Mouse (Mus musculus) liver, embryonic 13.5 days (tissue): ENCODE results near the gene Atf3. TPM values are rescaled to one million over a fixed set of nuclear protein-coding genes. Genes with fewer than 3 reads are reported as not detected.

Source experiments
- ATAC-seq: fragments of 200-750 bp; cut with Nextera tagmentation; 2 replicates; pipeline ENCODE4 v1.8.0; 2017; ENCODE audit warnings: low read depth, mild to moderate bottlenecking, moderate number of reproducible peaks, moderate library complexity
- DNase-seq: peaks from one replicate; pipeline ENCODE4 v3.0.0; 2022
- H3K27ac ChIP-seq: fragments of 300-500 bp; sonication (generic); 2 replicates; pipeline ENCODE4 v1.5.1; 2015; ENCODE audit warnings: moderate library complexity, mild to moderate bottlenecking, inconsistent platforms
- H3K27me3 ChIP-seq: fragments of 300-500 bp; sonication (generic); 2 replicates; pipeline ENCODE4 v1.6.1; 2015; ENCODE audit warnings: mild to moderate bottlenecking, inconsistent platforms
- H3K36me3 ChIP-seq: fragments of 300-500 bp; sonication (generic); 2 replicates; pipeline ENCODE4 v1.6.1; 2015; ENCODE audit warnings: mild to moderate bottlenecking, inconsistent platforms
- H3K4me1 ChIP-seq: fragments of 300-500 bp; sonication (generic); replicated peaks from 2 replicates; pipeline ENCODE4 v1.6.1; 2015; ENCODE audit warnings: inconsistent platforms
- H3K4me2 ChIP-seq: fragments of 300-500 bp; sonication (generic); 2 replicates; pipeline ENCODE4 v1.6.1; 2015; ENCODE audit warnings: inconsistent platforms, mild to moderate bottlenecking, moderate library complexity
- H3K4me3 ChIP-seq: fragments of 300-500 bp; sonication (generic); replicated peaks from 2 replicates; pipeline ENCODE4 v1.5.1; 2015; ENCODE audit warnings: mild to moderate bottlenecking, inconsistent platforms
- H3K9ac ChIP-seq: fragments of 300-500 bp; sonication (generic); 2 replicates; pipeline ENCODE4 v1.6.1; 2015; ENCODE audit warnings: mild to moderate bottlenecking, inconsistent platforms
- H3K9me3 ChIP-seq: fragments of 300-500 bp; sonication (generic); replicated peaks from 2 replicates; pipeline ENCODE4 v1.6.1; 2016; ENCODE audit warnings: inconsistent platforms
- WGBS: fragments of 180-500 bp; shearing (Covaris S2); methylation state at CpG from one replicate; pipeline ENCODE4 v1.1.7; 2015; ENCODE audit not compliant: insufficient replicate concordance; 5-methylcytosine and 5-hydroxymethylcytosine counted together
- polyA plus RNA-seq: library from polyadenylated mRNA; unstranded; fragments of >200 nt; fragmentation: Nextera tagmentation; extraction: Ambion mirVana; gene quantifications from 2 replicates; pipeline ENCODE4 v1.2.1, GENCODE M21; 2015

Gene Atf3
- polyA plus RNA-seq, 1 experiment from 2014 or later, result 1.3 TPM

- no peak overlapping the region for H3K4me3 ChIP-seq
- WGBS, result 41% methylated on average over 1 of the region's 1 CpGs
- peaks cover 26% of the 10 kb centered on the region for H3K4me1 ChIP-seq
- DNase-seq, result no peak
- H3K36me3 ChIP-seq, result no peaks in the 10 kb centered on the region
- H3K9me3 ChIP-seq, result no peaks in the 10 kb centered on the region
- no peak overlapping the region for H3K9ac ChIP-seq
- peaks cover 4% of the 10 kb centered on the region; the same call in 1 of the 2 replicates for H3K27me3 ChIP-seq
- ATAC-seq, result no peak
- H3K4me2 ChIP-seq, result no peak overlapping the region
- H3K27ac ChIP-seq, result no peak overlapping the region
Measured at GRCm38 (mm10) chr1:191253636-191254035, 35.8 kb upstream of the Atf3 start.

- ATAC-seq, result peak; percentile 47
- Histone ChIP-seq H3K4me1 (0 out of 2 replicates have a peak, but pooled peaks cover 4% of the 10 kb centered on the region), H3K27me3 (no peaks in the 10 kb centered on the region), H3K4me3 (no peak overlapping the region), H3K36me3 (no peaks in the 10 kb centered on the region; the same call in 1 of the 2 replicates), H3K9me3 (no peaks in the 10 kb centered on the region), H3K9ac (no peak overlapping the region), H3K27ac (no peak overlapping the region), H3K4me2 (no peak overlapping the region)
- WGBS, result 31% methylated on average over 3 of the region's 3 CpGs
- DNase-seq, result no peak
Measured at GRCm38 (mm10) chr1:191249975-191250374, 32.1 kb upstream of the Atf3 start.

GRCm38 (mm10) chr1:191248423-191248822 is 30.6 kb upstream of the Atf3 start:
- Histone ChIP-seq H3K27me3 (no peaks in the 10 kb centered on the region), H3K4me2 (no peak overlapping the region), H3K36me3 (no peaks in the 10 kb centered on the region; the same call in 1 of the 2 replicates), H3K9me3 (no peaks in the 10 kb centered on the region), H3K27ac (no peak overlapping the region), H3K9ac (no peak overlapping the region), H3K4me3 (no peak overlapping the region), H3K4me1 (no peaks in the 10 kb centered on the region)
- DNase-seq (no peak), ATAC-seq (no peak)
- WGBS, result 38% methylated on average over 1 of the region's 1 CpGs

DNA sequence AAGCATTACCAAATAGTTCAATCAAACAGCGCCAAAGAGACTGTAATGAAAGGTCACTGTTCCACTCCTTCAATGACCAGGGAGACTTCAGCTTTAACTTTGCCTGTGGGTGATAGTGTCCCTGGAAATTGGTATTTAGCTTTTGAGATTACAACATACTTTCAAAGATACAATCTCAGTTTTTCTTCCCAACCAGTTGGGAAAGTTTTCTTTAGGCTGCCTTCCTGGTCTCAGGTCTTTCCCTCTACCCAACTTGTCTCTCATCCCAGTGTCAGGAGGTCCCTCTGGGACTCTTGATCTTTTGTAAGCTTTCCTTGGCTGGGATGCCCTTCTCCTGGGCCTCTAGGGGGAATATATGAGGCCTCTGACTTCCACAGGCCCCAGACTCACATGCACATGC is 29.7 kb upstream of the Atf3 start:
- Histone ChIP-seq H3K27me3 (no peaks in the 10 kb centered on the region), H3K36me3 (no peaks in the 10 kb centered on the region; the same call in 1 of the 2 replicates), H3K9me3 (no peaks in the 10 kb centered on the region), H3K9ac (no peak overlapping the region), H3K4me2 (no peak overlapping the region), H3K27ac (no peak overlapping the region), H3K4me1 (no peaks in the 10 kb centered on the region), H3K4me3 (no peak overlapping the region)
- no peak for DNase-seq
- 73% methylated on average over 1 of the region's 1 CpGs for WGBS
- ATAC-seq, result no peak

DNA sequence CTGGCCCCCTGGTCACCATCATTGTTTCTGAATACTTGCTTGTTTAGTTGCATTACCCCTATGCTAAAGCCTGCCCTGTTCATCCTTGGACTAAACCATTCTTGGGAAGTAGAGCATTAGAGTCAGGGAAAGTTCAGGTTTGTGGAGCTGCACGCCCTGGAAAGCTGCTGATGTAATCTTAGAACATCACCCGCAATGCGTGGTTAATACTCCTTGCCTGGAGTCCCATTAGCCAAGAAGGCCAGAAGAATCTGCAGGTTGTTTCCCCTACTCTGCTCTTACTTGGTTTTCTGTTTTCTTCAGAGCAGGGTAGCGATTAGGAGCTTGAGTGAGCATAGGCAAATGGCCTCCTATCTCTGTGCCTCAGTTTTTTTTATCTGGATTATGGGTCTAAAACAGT is 26.0 kb upstream of the Atf3 start:
- no peak overlapping the region for H3K4me2 ChIP-seq
- H3K9ac ChIP-seq, result no peak overlapping the region
- DNase-seq (no peak), ATAC-seq (no peak)
- H3K4me1 ChIP-seq, result no peaks in the 10 kb centered on the region
- H3K27me3 ChIP-seq, result no peaks in the 10 kb centered on the region
- no peaks in the 10 kb centered on the region for H3K9me3 ChIP-seq
- H3K27ac ChIP-seq, result no peak overlapping the region
- WGBS, result 82% methylated on average over 4 of the region's 4 CpGs
- H3K4me3 ChIP-seq, result no peak overlapping the region
- H3K36me3 ChIP-seq, result no peaks in the 10 kb centered on the region; the same call in 1 of the 2 replicates

DNA sequence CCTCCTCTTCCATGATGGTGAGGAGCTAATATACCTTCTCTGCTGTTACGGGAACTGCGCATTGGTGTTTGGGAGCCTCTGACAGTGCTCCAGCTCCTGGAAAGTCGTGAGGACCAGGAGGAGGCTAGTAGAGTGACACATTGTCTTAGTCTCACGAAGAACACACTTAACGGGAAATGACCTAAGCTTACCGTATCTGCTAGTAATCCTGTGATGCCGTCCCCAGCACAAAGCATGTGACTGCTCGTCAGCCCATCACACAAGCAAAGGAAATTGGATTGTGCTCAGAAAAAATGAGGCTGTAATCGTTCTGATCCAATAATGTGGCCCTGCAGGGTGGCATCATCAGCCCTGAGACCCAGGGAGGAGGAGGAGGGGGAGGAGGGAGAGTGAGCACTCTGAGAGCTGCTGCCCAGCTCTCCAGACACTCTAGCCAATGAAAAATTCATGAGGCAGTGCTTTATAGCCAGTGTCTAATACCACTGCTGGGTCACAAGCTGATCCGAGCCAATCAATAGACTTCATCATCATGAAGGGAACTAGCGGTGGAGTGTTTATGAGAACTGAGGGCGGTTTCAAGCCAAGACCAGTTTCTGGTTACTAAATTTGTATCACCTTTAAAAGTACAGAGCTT is 24.3 kb upstream of the Atf3 start:
- no peak for ATAC-seq
- Histone ChIP-seq H3K4me2 (no peak overlapping the region), H3K9me3 (no peaks in the 10 kb centered on the region), H3K36me3 (no peaks in the 10 kb centered on the region; the same call in 1 of the 2 replicates), H3K27ac (no peak overlapping the region), H3K4me3 (no peak overlapping the region), H3K4me1 (no peaks in the 10 kb centered on the region), H3K27me3 (no peaks in the 10 kb centered on the region), H3K9ac (no peak overlapping the region)
- no peak for DNase-seq
- 57% methylated on average over 12 of the region's 12 CpGs for WGBS

GRCm38 (mm10) chr1:191241574-191241973 is 23.7 kb upstream of the Atf3 start:
- no peaks in the 10 kb centered on the region for H3K9me3 ChIP-seq
- DNase-seq (no peak), ATAC-seq (no peak)
- H3K4me1 ChIP-seq, result no peaks in the 10 kb centered on the region
- no peak overlapping the region for H3K4me2 ChIP-seq
- H3K4me3 ChIP-seq, result no peak overlapping the region
- H3K27me3 ChIP-seq, result no peaks in the 10 kb centered on the region
- H3K36me3 ChIP-seq, result no peaks in the 10 kb centered on the region; the same call in 1 of the 2 replicates
- H3K9ac ChIP-seq, result no peak overlapping the region
- WGBS, result 60% methylated on average over 1 of the region's 1 CpGs
- no peak overlapping the region for H3K27ac ChIP-seq

- Histone ChIP-seq H3K4me3 (no peak overlapping the region), H3K36me3 (no peaks in the 10 kb centered on the region), H3K27me3 (no peaks in the 10 kb centered on the region; the same call in 1 of the 2 replicates), H3K27ac (no peak overlapping the region), H3K4me1 (0 out of 2 replicates have a peak, but pooled peaks cover 5% of the 10 kb centered on the region), H3K9me3 (no peaks in the 10 kb centered on the region), H3K9ac (no peak overlapping the region), H3K4me2 (no peak overlapping the region)
- DNase-seq (no peak), ATAC-seq (no peak)
- WGBS, result 61% methylated on average over 4 of the region's 4 CpGs
Measured at GRCm38 (mm10) chr1:191239602-191240001, 21.8 kb upstream of the Atf3 start.

DNA sequence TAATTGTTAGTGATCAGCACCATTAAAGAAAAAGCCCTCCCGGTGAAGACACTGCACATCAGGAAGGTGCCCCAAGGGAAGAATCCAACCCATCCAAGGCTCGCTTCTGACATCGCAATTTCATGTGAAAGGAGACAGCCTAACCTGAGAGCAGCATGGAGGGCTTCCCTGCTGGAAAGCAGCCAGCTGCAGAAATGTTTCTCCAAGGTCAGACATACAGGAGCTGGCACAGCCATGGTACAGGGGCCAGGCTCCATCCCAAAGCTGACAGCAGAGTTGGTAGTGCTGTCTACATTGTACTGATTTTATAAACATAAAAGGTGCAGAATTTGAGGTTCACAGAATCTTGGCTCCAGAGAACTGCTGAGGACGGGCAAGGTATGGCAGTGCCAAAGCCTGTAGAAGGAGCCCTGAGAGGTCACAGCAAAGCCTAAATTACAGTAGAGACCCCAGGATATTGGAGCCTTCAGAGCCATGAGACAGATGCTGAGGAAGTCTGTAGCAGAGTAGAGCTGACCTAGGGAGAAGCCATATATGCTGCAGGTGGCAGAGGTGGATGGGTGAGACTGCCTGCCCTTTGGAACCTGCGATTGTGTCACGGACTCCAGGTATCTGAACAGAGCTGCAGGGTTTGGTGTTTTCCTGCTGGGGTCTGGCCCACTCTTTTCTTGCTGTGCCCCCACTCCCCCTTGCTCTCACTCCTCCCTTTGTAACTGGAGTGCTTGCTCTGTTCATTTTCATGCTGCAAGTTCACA is 18.1 kb upstream of the Atf3 start:
- H3K4me3 ChIP-seq, result no peak overlapping the region
- no peak overlapping the region for H3K27ac ChIP-seq
- no peak overlapping the region for H3K4me2 ChIP-seq
- H3K4me1 ChIP-seq, result 0 out of 2 replicates have a peak, but pooled peaks cover 5% of the 10 kb centered on the region
- H3K9ac ChIP-seq, result no peak overlapping the region
- H3K9me3 ChIP-seq, result no peaks in the 10 kb centered on the region
- DNase-seq (no peak), ATAC-seq (no peak)
- WGBS, result 77% methylated on average over 6 of the region's 6 CpGs
- no peaks in the 10 kb centered on the region; the same call in 1 of the 2 replicates for H3K27me3 ChIP-seq
- H3K36me3 ChIP-seq, result no peaks in the 10 kb centered on the region; the same call in 1 of the 2 replicates

GRCm38 (mm10) chr1:191234837-191235236 is 17.0 kb upstream of the Atf3 start:
- no peaks in the 10 kb centered on the region; the same call in 1 of the 2 replicates for H3K27me3 ChIP-seq
- DNase-seq (no peak), ATAC-seq (no peak)
- H3K4me3 ChIP-seq, result no peak overlapping the region
- H3K4me1 ChIP-seq, result 0 out of 2 replicates have a peak, but pooled peaks cover 5% of the 10 kb centered on the region
- 41% methylated on average over 4 of the region's 4 CpGs for WGBS
- no peaks in the 10 kb centered on the region; the same call in 1 of the 2 replicates for H3K36me3 ChIP-seq
- no peak overlapping the region for H3K4me2 ChIP-seq
- H3K9ac ChIP-seq, result no peak overlapping the region
- no peaks in the 10 kb centered on the region for H3K9me3 ChIP-seq
- no peak overlapping the region for H3K27ac ChIP-seq

GRCm38 (mm10) chr1:191230355-191230931 is 12.6 kb upstream of the Atf3 start:
- H3K36me3 ChIP-seq, result no peaks in the 10 kb centered on the region; the same call in 1 of the 2 replicates
- H3K27me3 ChIP-seq, result no peaks in the 10 kb centered on the region
- H3K4me2 ChIP-seq, result no peak overlapping the region
- no peak overlapping the region for H3K4me3 ChIP-seq
- DNase-seq (no peak), ATAC-seq (no peak)
- WGBS, result 50% methylated on average over 6 of the region's 6 CpGs
- H3K4me1 ChIP-seq, result peaks cover 9% of the 10 kb centered on the region
- no peak overlapping the region for H3K27ac ChIP-seq
- H3K9me3 ChIP-seq, result no peaks in the 10 kb centered on the region
- no peak overlapping the region for H3K9ac ChIP-seq
